Mouse (Mus musculus): ENCODE results near the gene Sptlc3.

- no peak for TF ChIP-seq POLR2A (IDR thresholded peaks at IDR 0.05; ENCODE audit: low read depth, low read length)
- TF ChIP-seq CTCF (IDR thresholded peaks at IDR 0.05; ENCODE audit: extremely low read depth, insufficient read depth, insufficient read length, insufficient replicate concordance): no peak
Observed at GRCm38 (mm10) chr2:139608167-139608566, 114.5 kb downstream of the Sptlc3 start.

All from spleen, adult 2 months (tissue).